Mouse (Mus musculus) frontal cortex, adult (tissue): Measurements from ENCODE around the gene Dgkk.
"Not testable (repeated sequence)": the region's sequence is repeated elsewhere in the genome, so short reads cannot be mapped to it uniquely, and the experiment has no call there.

Source experiments
- ATAC-seq: cut with Nextera tagmentation; 2 replicates; pipeline ENCODE4 v1.9.2; 2017; ENCODE audit warnings: mild to moderate bottlenecking, moderate library complexity, mixed read lengths; ENCODE audit not compliant: low TSS enrichment

The Dgkk gene

DNA sequence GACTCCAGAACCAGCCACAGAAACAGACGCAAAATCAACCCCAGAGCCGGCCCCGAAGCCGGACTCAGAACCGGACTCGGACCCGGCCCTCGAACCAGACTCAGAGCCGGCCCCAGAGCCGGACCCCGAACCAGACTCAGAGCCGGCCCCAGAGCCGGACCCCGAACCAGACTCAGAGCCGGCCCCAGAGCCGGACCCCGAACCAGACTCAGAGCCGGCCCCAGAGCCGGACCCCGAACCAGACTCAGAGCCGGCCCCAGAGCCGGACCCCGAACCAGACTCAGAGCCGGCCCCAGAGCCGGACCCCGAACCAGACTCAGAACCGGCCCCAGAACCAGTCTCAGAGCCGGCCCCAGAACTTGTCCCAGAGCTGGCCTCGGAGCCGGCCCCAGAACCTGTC is at the start of gene Dgkk:
Gene Dgkk, plus strand, starts transcription at position 301 of the 400 bp plus-strand sequence.
- ATAC-seq = not testable (repeated sequence)

DNA sequence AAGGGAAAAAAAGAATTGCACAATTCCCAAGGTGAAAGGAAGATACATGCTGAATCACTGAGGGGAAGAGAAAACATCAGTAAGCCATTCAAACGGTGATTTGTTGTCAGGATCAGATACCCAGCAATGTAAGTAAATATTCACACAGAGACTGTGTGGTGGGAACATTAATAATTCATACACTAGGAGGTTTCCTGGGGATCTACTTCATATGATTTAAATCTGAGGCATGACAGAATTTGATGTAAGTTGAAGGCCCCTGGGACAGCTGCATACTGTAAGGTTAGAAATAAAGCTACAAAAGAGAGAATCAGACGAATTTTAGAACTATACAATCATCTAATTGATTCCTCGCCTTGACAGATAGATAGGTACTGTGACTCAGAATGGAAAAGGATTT is 45.1 kb upstream of the Dgkk start:
- ATAC-seq = no peak

DNA sequence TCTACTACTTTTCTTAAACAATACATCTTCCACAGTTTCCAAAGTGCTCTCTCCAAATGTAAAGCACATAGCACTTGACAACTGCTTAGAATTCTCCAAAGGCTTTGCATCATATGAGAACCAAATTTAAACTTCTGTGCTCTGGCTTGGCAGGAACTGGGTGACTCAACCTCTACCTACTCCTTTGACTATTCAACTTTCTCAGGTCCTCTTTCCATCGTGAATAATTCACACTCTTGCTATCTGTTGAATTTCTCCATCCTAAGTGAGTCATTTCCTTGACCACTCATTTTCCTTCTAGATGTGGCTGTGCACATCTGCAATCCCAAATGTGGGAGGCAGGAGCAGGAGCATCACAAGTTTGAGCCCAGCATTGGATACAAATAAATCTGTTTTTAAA is 28.4 kb upstream of the Dgkk start:
- ATAC-seq = peak; percentile 80

DNA sequence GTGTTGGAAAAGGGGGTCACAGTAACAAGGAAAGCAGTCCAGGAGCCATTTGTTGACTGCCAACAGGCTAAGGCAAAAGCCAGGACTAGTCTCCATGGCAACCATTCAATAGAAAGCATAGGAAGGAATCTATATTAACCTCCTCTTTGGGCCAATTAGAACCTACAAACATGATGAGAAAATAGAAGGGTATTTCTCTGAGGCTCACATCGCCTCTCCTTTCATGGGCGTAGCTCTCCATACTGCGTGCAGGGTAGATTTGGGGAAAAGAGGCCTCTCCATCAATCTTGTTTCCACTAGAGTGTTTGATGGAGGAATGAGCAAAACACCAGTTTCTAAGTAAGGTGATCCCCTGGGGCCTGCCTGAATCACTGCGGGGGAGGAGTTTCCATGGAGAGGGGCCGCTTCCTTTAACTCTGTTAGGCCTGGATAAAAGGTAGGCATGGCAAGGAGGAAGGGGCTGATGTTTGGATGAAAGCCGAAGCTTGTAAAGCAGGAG is 27.5 kb upstream of the Dgkk start:
- no peak for ATAC-seq

DNA sequence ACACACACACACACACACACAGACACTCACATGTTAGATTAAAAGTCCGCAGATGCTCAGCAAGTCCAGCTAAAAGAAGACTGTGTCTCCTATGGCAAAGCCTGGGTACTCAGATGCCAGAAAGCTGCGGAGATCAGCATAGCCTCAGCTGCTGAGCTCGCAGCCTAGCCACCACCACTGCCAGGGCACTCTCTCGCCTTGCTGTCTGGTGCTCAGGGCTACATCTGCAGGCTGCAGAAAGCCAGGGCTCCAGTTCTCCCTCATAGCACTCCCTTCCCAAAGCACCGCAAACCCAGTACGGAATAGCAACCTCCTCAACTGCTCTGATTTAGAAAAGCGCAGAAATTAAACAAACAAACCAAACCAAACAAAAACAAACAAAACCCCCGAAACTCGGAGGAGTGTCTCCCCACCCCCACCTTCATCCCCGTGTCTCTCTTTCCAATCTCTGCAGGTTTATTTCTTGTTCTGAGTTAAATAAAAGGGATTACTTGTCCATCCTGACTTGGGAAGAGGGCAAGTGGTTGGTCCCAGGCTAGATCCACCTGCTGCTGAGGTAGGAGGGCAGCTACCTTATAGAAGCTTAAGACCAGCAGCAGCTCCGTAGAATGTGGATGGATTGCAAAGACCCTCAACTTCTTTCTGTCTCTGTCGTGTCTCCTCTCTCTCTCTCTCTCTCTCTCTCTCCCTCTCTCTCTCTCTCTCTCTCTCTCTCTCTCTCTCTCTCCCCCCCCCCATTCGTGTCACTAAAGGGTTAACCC is 1.4 kb upstream of the Dgkk start:
- peak; percentile 77 for ATAC-seq

DNA sequence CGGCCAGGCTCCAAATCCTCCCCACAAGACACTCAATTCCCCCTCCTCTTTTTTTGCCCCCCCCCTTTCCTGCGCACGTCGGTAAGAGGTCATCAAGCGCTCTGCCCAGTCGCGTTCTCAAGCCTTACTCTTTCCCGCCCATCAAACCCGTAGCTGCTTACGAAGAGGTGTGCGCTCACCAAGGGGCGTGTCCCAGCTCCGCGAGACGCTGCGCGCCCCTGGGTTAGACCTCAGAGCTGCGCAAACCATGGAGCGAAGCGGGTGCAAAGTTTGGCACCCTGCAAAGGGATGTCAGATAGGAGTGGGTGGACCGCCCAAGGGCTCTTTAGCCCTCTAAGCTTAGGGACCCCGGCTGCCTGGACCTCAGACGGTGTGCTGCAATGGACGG is 862 bp upstream of the Dgkk start:
- no peak for ATAC-seq

DNA sequence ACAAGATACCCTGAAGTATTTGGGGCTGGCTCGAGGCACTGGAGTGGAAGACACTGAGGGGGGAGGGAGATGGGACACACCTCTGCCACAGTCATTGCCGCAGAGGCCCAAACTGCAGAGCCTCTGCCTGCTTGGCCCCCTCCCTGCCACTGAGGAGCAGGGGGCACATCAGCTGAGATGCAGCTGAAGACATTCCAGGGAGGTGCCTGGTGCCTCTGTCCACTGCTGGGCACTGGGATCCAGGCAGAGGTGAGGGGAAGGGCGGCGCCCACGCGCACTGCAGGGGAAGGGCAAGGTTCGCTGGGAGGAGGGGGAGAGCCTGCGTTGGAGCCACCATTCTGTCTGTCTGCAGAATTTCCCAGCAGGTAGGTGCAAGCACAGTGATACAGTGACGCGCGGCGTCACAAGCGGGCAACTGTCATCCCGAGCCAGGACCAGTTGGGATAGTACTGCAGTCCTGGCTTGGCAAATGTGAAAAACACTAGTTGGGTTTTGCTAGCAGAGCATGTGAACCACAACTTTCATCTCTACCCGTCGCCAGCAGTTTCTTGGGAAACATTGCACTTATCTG is 948 bp downstream of the Dgkk start:
- ATAC-seq = no peak

DNA sequence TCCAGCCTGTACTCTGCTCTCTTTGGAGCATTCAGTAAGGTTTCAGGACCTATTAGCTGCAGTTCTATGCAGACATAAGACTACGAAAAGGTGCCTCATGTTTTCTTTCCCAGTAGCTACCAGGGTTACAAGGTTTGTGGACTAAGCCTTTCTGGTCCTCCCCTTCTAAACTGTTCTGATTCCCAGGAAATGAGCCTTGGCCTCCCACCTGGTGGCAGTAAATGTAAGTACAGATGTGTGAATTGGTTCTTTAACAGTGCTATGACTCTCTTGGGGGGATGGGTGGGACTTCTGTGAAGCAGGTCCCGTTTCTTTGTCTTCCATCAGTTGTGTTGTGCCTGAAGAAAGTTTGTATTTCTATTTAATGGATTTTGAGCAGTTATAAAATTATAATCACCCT is 53.4 kb downstream of the Dgkk start:
- no peak for ATAC-seq

DNA sequence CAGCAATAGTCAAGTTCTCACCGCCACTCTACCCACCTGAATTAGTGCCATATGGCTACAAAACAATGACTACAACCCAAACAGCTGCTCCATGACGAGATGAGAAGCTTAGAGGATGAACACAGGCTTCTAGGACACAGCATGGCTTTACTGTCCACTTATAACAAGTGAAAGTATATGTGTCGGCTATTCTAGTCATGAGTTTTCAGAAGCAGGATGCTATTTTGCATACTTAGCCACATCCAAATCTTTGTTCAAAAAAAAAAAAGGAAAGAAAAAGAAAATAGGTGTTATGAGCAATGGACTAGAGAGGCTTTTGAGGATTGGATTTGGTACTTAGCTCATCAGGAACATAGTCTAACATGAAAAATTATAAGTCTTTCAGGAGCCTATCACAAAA is 74.4 kb downstream of the Dgkk start:
- ATAC-seq = peak; percentile 65; the same call in 1 of the 2 replicates

DNA sequence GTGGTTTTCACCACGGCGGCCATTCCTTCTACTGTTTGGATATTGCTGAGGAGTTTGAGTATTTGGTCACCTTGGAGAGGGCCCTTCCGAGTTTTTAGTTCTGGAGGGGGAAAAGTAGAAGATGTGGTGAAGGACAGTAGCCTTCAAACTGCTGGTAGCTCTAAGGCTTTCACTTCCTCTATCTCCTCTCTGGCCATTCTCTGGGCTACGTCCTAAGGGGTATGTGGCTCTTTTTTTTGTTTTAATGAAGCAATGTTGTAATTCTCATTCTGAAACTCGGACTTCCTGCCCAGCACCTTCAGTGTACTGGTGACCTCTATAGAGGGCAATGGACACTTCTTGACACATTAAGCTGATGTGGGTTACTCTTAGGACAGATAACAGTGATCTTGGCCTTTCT is 75.0 kb downstream of the Dgkk start:
- ATAC-seq = no peak

DNA sequence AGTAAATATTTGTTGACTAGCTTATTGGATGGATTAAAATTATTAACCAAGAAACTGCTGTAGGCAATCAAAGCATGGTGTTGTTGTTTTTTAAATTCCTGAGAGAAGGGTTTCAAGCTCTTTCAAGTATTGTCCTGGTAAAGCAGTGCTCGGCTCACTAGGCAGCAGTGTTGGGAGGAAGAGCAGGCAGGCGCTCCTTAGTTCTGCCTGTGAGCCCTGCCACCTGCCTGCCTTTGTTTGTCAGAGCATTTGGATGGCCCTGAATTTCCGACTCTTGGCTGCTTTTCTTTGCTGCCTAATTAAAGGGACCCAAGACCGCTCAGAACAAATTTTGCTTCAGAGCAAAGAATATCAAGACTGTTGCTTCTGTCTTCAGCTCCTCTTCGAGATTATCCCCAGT is 114.8 kb downstream of the Dgkk start:
- ATAC-seq = no peak

DNA sequence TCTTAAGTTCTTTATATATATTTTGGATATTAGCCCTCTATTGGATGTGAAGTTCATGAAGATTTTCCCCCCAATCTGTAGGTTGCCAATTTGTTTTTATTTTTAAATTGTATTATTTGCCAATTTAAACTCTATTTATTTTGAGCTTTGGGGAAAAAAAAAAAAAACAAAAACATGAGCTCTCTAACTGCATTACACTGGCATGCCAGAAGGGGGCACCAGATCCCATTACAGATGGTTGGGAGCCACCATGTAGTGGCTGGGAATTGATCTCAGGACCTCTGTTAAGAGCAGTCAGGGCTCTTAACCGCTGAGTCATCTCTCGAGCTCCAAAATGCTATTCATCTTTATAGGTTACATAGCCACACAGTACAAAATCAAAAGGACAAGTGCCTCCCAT is 131.9 kb downstream of the Dgkk start:
- no peak for ATAC-seq

DNA sequence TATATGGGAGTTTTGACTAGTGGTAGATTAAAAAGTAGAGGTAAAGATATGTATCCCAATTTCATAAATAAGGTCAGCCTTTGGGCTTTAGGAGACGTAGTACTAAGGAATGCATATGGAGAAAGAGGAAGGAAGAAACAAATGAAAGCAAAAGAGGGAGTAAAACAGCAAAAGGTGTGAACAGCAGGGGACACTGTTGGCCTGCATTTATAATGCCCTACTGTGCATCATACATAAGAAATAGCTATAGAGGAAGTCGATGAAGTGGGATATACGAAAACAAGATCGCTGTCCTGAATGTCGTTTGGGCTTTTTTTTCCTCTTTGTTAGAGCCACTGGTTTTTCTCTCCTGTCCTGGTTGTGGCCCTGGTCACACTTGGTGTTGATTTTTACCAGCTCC is 143.1 kb downstream of the Dgkk start:
- ATAC-seq = no peak

DNA sequence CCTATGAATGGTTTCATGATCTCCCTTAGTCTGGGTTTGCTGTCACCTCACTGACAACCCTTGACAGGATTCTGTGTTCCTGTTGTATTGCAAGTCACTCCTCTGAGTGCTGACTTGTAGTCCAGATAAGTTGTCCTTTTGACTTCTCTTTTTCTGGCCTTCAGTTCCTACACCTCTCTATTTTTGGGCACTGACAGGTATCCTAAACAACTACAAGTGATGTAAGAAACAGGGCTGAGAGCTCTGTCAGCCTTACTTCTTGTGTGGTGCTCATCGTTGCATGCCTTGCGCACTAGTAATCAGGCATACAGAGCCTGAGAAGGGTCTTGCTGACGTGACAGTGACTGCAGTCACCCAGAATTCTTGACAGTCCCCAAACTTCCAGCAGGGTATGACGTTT is 147.1 kb downstream of the Dgkk start:
- no peak for ATAC-seq

DNA sequence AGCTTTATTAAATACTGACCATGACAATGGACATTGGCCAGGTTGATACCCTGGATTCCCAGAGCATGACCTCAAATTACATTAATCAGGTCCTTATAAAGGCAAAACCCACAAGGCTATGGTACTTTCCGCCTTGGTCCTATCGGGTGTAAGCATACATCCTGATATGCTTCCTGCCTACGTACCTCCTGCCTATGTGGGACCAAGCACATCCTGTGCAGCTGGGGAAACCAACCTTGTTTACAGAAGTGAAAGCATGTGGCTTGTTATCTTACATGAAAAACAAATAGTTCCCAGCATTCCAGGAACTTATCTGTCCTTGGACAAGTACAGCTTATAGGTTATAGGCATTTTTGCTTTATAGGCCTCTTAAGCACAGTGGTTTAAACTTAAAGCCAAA is 189.5 kb downstream of the Dgkk start:
- no peak for ATAC-seq

DNA sequence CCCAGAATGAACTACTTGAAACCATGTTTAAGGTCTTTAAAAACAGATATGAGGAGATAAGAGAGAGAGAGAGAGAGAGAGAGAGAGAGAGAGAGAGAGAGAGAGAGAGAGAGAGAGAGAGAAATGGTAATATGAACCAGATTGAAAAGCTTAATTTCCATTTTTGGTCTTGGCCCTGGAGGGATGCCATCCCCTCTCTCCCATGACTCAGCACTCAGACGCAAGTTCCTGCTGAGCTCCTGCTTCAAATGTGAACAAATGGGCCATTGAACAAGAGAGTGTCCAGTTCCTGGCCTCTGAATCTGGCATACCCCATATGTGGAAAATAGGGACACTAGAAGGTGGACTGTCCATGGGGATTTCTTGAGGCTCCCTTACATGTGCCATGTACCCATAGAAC is 192.8 kb downstream of the Dgkk start:
- ATAC-seq = no peak

DNA sequence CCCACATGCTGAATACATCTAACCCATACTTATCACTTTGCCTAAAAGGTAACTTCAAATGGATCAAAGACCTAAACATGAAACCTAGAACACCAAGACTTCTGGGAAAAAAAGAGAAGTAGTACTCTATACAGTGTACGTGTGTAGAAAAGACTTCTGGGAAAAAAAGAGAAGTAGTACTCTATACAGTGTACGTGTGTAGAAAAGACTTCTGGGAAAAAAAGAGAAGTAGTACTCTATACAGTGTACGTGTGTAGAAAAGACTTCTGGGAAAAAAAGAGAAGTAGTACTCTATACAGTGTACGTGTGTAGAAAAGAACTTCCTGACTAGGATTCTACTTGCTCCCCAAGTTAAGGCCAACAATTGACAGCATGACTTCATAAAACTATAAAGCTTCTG is 204.8 kb downstream of the Dgkk start:
- ATAC-seq = not testable (repeated sequence)
